Mouse (Mus musculus) right cerebral cortex, postnatal 4 days (tissue): ENCODE results near the gene D10Jhu81e.

ENCODE experiments used
- DNase-seq: peaks from one replicate; pipeline ENCODE4 v3.0.0-alpha.2; 2022

D10Jhu81e gene

GRCm38 (mm10) chr10:78162646-78163045 lies 6.9 kb downstream of the D10Jhu81e start:
- no peak for DNase-seq

- no peak for DNase-seq
Measured at GRCm38 (mm10) chr10:78161096-78161495, 8.5 kb downstream of the D10Jhu81e start.

- DNase-seq = no peak
Measured at GRCm38 (mm10) chr10:78160369-78161095, 9.1 kb downstream of the D10Jhu81e start.

- DNase-seq = peak; percentile 81
Measured at GRCm38 (mm10) chr10:78159906-78160305, 9.7 kb downstream of the D10Jhu81e start.

GRCm38 (mm10) chr10:78159252-78159878 lies 10.2 kb downstream of the D10Jhu81e start:
- no peak for DNase-seq

GRCm38 (mm10) chr10:78158041-78158440 lies 11.5 kb downstream of the D10Jhu81e start:
- DNase-seq = no peak

GRCm38 (mm10) chr10:78156926-78157325 lies 12.7 kb downstream of the D10Jhu81e start:
- no peak for DNase-seq

GRCm38 (mm10) chr10:78148834-78149766 lies 20.5 kb downstream of the D10Jhu81e start:
- no peak for DNase-seq

GRCm38 (mm10) chr10:78147908-78148441 lies 21.6 kb downstream of the D10Jhu81e start:
- no peak for DNase-seq

- no peak for DNase-seq
Measured at GRCm38 (mm10) chr10:78143727-78144505, 25.7 kb downstream of the D10Jhu81e start.

- DNase-seq = no peak
Measured at GRCm38 (mm10) chr10:78140843-78141242, 28.7 kb downstream of the D10Jhu81e start.

GRCm38 (mm10) chr10:78140251-78140600 lies 29.4 kb downstream of the D10Jhu81e start:
- no peak for DNase-seq

- DNase-seq = no peak
Measured at GRCm38 (mm10) chr10:78139572-78140250, 29.9 kb downstream of the D10Jhu81e start.

GRCm38 (mm10) chr10:78138812-78139523 lies 30.6 kb downstream of the D10Jhu81e start:
- DNase-seq = no peak

GRCm38 (mm10) chr10:78137191-78137590 lies 32.4 kb downstream of the D10Jhu81e start:
- no peak for DNase-seq

- no peak for DNase-seq
Measured at GRCm38 (mm10) chr10:78135947-78136346, 33.6 kb downstream of the D10Jhu81e start.

- DNase-seq = no peak
Measured at GRCm38 (mm10) chr10:78134975-78135798, 34.4 kb downstream of the D10Jhu81e start.

GRCm38 (mm10) chr10:78134400-78134799 lies 35.2 kb downstream of the D10Jhu81e start:
- DNase-seq = no peak

GRCm38 (mm10) chr10:78129998-78130397 lies 39.6 kb downstream of the D10Jhu81e start:
- no peak for DNase-seq

- DNase-seq = peak; percentile 29
Measured at GRCm38 (mm10) chr10:78129423-78129822, 40.2 kb downstream of the D10Jhu81e start.
